Mouse (Mus musculus) lung, adult 2 months (tissue): ENCODE measurements around the gene Mrpl53. TPM values are rescaled to one million over a fixed set of nuclear protein-coding genes. Genes with fewer than 3 reads are reported as not detected.
"Not testable (repeated sequence)": the region's sequence is repeated elsewhere in the genome, so short reads cannot be mapped to it uniquely, and the experiment has no call there.

Experiments used
- DNase-seq: peaks from one replicate; pipeline ENCODE4 v3.0.0; 2022
- H3K4me1 ChIP-seq: fragments of 200-500 bp; 2 replicates; pipeline ENCODE4 v1.6.1; 2011; ENCODE audit warnings: low read length; ENCODE audit not compliant: control insufficient read depth, insufficient read depth
- H3K4me3 ChIP-seq: fragments of 200-500 bp; replicated peaks from 2 replicates; pipeline ENCODE3; 2011; ENCODE audit warnings: low read depth, mild to moderate bottlenecking, control low read depth, low read length; ENCODE audit errors: extremely low read depth
- CTCF ChIP-seq: fragments of 200-500 bp; IDR thresholded peaks from 2 replicates; pipeline ENCODE4 v1.5.1; 2011; ENCODE audit warnings: mild to moderate bottlenecking, low read length, control low read depth; ENCODE audit not compliant: insufficient read depth
- POLR2A ChIP-seq: fragments of 200-500 bp; IDR thresholded peaks from 2 replicates; pipeline ENCODE4 v1.6.1; 2011; ENCODE audit warnings: low read depth, mild to moderate bottlenecking, control low read depth, low read length, borderline replicate concordance; ENCODE audit errors: extremely low read depth
- WGBS: fragments of 180-500 bp; shearing (Covaris S2); methylation state at CpG from one replicate; pipeline ENCODE4 v1.1.7; 2018; 5-methylcytosine and 5-hydroxymethylcytosine counted together
- polyA plus RNA-seq: library from polyadenylated mRNA; depleted of rRNA; stranded (reverse); fragments of >200 nt; gene quantifications from 2 replicates; pipeline ENCODE4 v1.2.3, GENCODE M21; 2012; rRNA removed

The Mrpl53 gene
- polyA plus RNA-seq, 1 experiment, result 60.3 TPM

DNA sequence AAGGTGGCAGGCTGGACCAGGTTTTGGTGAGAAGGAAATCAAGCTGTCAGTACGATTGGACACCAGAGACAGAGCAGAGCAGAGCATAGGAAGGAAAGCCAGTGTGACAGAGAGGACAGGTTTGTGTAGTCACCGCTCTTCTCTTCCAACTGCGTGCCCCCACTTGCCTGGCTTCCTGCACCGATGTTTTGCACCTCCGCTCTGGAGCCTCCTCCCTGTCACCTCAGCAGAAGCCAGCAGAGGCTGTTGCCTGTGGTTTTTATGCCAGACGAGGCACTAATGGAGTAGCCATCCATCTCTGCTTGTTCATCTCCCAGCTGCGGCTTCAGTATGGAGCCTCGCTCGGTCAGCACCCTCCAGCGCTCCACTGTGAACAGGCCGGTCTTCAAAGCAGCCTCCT lies 34.0 kb downstream of the Mrpl53 start:
- Histone ChIP-seq H3K4me3 (no peak overlapping the region), H3K4me1 (peaks cover 3% of the 10 kb centered on the region)
- TF ChIP-seq POLR2A (no peak), CTCF (no peak)
- DNase-seq, result no peak
- WGBS, result 74% methylated on average over 11 of the region's 11 CpGs

DNA sequence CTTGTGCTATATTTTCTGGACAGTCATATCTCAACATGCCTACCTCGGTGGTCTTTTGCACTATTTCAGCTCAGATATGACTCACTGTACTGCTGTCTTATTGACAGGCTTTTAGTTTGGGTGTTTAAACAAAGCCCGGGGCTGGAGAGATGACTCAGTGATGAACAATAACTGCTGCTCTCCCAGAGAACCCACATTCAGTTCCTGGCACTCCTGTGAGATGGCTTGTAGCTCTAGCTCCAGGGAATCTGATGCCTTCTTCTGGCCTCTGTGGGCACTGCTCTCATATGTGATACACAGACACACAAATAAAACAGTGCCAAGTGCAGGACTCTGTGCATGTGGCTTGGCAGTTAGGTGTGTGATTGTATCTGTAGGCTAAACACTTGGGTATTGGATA lies 36.4 kb downstream of the Mrpl53 start:
- no peaks in the 10 kb centered on the region for H3K4me1 ChIP-seq

GRCm38 (mm10) chr6:83145805-83146204 lies 37.0 kb downstream of the Mrpl53 start:
- DNase-seq, result no peak
- no peak overlapping the region for H3K4me3 ChIP-seq
- WGBS, result 65% methylated on average over 9 of the region's 9 CpGs
- TF ChIP-seq POLR2A (no peak), CTCF (no peak)
- H3K4me1 ChIP-seq, result no peaks in the 10 kb centered on the region

More for the DNA sequence above, 36.4 kb downstream of the Mrpl53 start:
- no peak for DNase-seq
- 37% methylated on average over 2 of the region's 2 CpGs for WGBS
- no peak overlapping the region for H3K4me3 ChIP-seq
- TF ChIP-seq CTCF (no peak), POLR2A (no peak)

GRCm38 (mm10) chr6:83147280-83147679 lies 38.4 kb downstream of the Mrpl53 start:
- H3K4me3 ChIP-seq, result no peak overlapping the region
- DNase-seq, result no peak
- no peak for TF ChIP-seq POLR2A
- no peak for TF ChIP-seq CTCF
- WGBS, result 58% methylated on average over 7 of the region's 7 CpGs
- H3K4me1 ChIP-seq, result no peaks in the 10 kb centered on the region

DNA sequence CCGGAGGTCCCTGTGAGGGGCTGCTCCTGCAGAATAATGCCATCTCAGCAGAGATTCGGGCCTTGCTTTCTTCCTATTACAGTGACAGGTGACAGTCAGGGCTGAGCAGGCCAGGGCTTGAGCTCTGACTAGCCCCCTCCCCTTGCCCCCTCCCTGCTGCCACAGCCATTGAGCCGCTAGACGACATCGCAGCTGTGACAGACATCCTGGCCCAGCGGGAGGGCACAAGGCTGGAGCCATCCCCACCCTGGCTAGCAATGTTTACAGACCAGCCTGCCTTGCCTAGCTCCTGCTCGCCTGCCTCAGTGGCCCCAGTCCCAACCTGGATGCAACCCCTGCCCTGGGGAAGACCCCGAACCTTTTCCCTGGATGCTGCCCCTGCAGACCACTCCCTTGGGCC lies 42.9 kb downstream of the Mrpl53 start:
- DNase-seq, result no peak
- Histone ChIP-seq H3K4me1 (no peaks in the 10 kb centered on the region), H3K4me3 (no peak overlapping the region)
- TF ChIP-seq POLR2A, result no peak
- no peak for TF ChIP-seq CTCF
- WGBS, result 53% methylated on average over 8 of the region's 8 CpGs

GRCm38 (mm10) chr6:83153038-83153437 lies 44.2 kb downstream of the Mrpl53 start:
- no peak overlapping the region for H3K4me3 ChIP-seq
- no peaks in the 10 kb centered on the region for H3K4me1 ChIP-seq
- WGBS, result 85% methylated on average over 12 of the region's 12 CpGs
- TF ChIP-seq POLR2A, result no peak
- TF ChIP-seq CTCF, result no peak
- no peak for DNase-seq

GRCm38 (mm10) chr6:83153485-83153884 lies 44.6 kb downstream of the Mrpl53 start:
- WGBS, result 64% methylated on average over 5 of the region's 5 CpGs
- no peak for DNase-seq
- TF ChIP-seq POLR2A (no peak), CTCF (no peak)
- Histone ChIP-seq H3K4me1 (no peaks in the 10 kb centered on the region), H3K4me3 (no peak overlapping the region)

DNA sequence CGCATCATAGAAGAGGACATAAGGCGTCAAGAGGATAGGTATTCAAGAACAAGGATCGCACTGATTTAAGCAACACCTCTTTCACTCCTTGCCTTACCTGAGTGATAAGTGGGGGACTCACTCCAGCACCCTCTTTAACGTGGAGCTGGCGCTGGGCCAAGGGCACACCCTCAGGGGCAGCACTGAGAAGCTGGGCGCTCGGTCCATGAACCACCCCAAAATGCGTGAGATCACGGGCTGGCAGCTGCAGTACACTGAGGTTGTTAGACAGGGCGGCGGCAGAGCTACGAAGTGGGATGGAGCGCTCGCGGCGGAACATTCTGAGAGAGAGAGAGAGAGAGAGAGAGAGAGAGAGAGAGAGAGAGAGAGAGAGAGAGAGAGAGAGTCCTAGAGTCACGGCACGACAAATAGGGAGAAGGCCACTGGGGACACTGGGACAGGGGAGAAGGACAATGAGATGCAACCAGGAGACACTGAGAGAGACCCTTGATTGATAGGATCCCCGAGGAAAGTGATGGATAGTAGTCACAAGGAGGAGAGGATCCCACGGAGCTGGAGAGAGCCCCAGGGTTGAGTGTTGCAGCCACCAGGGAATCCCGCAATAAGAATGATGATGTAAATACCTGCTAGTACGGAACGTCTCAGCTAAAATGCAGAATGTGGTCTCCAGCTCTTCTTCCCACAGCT lies 46.9 kb downstream of the Mrpl53 start:
- 8% methylated on average over 23 of the region's 23 CpGs for WGBS
- TF ChIP-seq POLR2A, result no peak
- TF ChIP-seq CTCF, result no peak
- Histone ChIP-seq H3K4me1 (no peaks in the 10 kb centered on the region), H3K4me3 (peak overlapping the region; percentile 54)
- no peak for DNase-seq

GRCm38 (mm10) chr6:83156259-83156684 lies 47.4 kb downstream of the Mrpl53 start, which contains the start of the genes Wdr54 and 1700003E16Rik:
TSS of gene Wdr54 (minus strand) at chr6:83156397.
TSS of gene 1700003E16Rik (plus strand) at chr6:83156404.
- DNase-seq, result peak; percentile 54
- 1% methylated on average over 32 of the region's 32 CpGs for WGBS
- Histone ChIP-seq H3K4me3 (peak within 1 kb of the TSS; percentile 54), H3K4me1 (no peaks in the 10 kb centered on the region)
- TF ChIP-seq CTCF (no peak), POLR2A (no peak)

DNA sequence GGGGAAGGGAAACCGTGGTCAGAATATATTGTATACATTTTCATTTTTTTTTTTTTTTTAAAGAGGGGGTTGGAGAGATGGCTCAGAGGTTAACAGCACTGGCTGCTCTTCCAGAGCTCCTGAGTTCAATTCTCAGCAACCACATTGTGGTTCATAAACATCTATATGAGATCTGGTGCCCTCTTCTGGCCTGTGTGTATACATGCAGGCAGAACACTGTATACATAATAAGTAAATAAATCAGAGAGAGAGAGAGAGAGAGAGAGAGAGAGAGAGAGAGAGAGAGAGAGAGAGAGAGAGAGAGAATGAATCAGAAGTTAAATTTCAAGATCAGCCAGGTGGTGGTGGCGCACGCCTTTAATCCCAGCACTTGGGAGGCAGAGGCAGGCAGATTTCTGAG lies 50.6 kb downstream of the Mrpl53 start:
- not testable (repeated sequence) for H3K4me3 ChIP-seq, H3K4me1 ChIP-seq, DNase-seq
- 14% methylated on average over 3 of the region's 3 CpGs for WGBS

Other genes with a start within 250 kb of the Mrpl53 start
- gene Sema4f, start 169.3 kb upstream of the Mrpl53 start, polyA plus RNA-seq, result 15.3 and 18.3 TPM in 2 replicates
- gene M1ap, start 162.1 kb upstream of the Mrpl53 start, polyA plus RNA-seq, result 2.3 and 3.5 TPM in 2 replicates
- 12.6 and 15.1 TPM in 2 replicates for gene Dok1, start 75.6 kb upstream of the Mrpl53 start, polyA plus RNA-seq
- 6.7 and 8.5 TPM in 2 replicates for gene Loxl3, start 74.9 kb upstream of the Mrpl53 start, polyA plus RNA-seq
- gene Aup1, start 54.5 kb upstream of the Mrpl53 start, polyA plus RNA-seq, result 389 and 538 TPM in 2 replicates
- gene Htra2, start 53.8 kb upstream of the Mrpl53 start, polyA plus RNA-seq, result 47.7 and 49.3 TPM in 2 replicates
- gene Dqx1, start 51.2 kb upstream of the Mrpl53 start, polyA plus RNA-seq, result 3.6 and 4.3 TPM in 2 replicates
- 0.09 and 0.22 TPM in 2 replicates for gene Tlx2, start 38.7 kb upstream of the Mrpl53 start, polyA plus RNA-seq
- 11.0 and 18.5 TPM in 2 replicates for gene Pcgf1, start 31.2 kb upstream of the Mrpl53 start, polyA plus RNA-seq
- gene Lbx2, start 22.7 kb upstream of the Mrpl53 start, polyA plus RNA-seq, result 4.6 and 9.7 TPM in 2 replicates
- 10.2 TPM in 2 replicates for gene Ccdc142, start 7.4 kb upstream of the Mrpl53 start, polyA plus RNA-seq
- 5.4 and 5.5 TPM in 2 replicates for gene Gm42688, start 7.4 kb upstream of the Mrpl53 start, polyA plus RNA-seq
- gene Mogs, start 6.5 kb downstream of the Mrpl53 start, polyA plus RNA-seq, result 40.6 and 44.1 TPM in 2 replicates
- 174 and 211 TPM in 2 replicates for gene Wbp1, start 12.5 kb downstream of the Mrpl53 start, polyA plus RNA-seq
- 37.0 and 63.4 TPM in 2 replicates for gene Ino80b, start 16.4 kb downstream of the Mrpl53 start, polyA plus RNA-seq
- gene Rtkn, start 26.4 kb downstream of the Mrpl53 start, polyA plus RNA-seq, result 110 and 116 TPM in 2 replicates
- gene Wdr54, start 47.4 kb downstream of the Mrpl53 start, polyA plus RNA-seq, result 5.3 and 6.9 TPM in 2 replicates
- gene 1700003E16Rik, start 47.4 kb downstream of the Mrpl53 start, polyA plus RNA-seq, result 4.6 and 5.5 TPM in 2 replicates
- 146 and 155 TPM in 2 replicates for gene Dctn1, start 56.9 kb downstream of the Mrpl53 start, polyA plus RNA-seq
- 56.7 and 62.3 TPM in 2 replicates for gene Slc4a5, start 110.8 kb downstream of the Mrpl53 start, polyA plus RNA-seq
- gene Mthfd2, start 216.9 kb downstream of the Mrpl53 start, polyA plus RNA-seq, result 1.3 and 2.6 TPM in 2 replicates
- gene Mob1a, start 217.0 kb downstream of the Mrpl53 start, polyA plus RNA-seq, result 39.1 and 41.3 TPM in 2 replicates
- gene Bola3, start 240.1 kb downstream of the Mrpl53 start, polyA plus RNA-seq, result 7.5 and 12.5 TPM in 2 replicates